Mouse (Mus musculus) olfactory bulb, adult 2 months (tissue): Measurements from ENCODE around the gene Fga.

Experiments used
- CTCF ChIP-seq: fragments of 200-500 bp; IDR thresholded peaks from 2 replicates; pipeline ENCODE4 v1.5.1; 2012; ENCODE audit warnings: low read depth, mild to moderate bottlenecking, low read length, moderate library complexity; ENCODE audit not compliant: insufficient read depth
- POLR2A ChIP-seq: fragments of 200-500 bp; IDR thresholded peaks from 2 replicates; pipeline ENCODE4 v1.6.1; 2012; ENCODE audit warnings: mild to moderate bottlenecking, low read depth, low read length, moderate library complexity; ENCODE audit not compliant: insufficient read depth

DNA sequence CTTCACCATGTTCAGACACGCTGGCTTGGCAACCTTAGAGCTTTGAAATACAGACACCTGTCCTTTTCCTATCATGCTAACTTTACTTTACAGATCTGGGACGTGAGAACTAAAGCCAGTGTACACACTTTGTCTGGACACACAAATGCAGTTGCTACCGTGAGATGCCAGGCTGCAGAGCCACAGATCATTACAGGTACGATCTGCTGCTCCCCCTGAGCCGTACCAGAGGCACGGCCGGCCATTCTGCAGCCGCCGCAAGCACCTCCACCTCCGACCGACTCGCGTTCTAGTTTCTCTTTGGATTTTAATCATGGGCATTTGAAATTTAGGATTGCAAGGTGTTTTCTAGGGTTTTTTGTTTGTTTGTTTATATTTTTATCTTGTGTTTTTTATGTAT is 43.0 kb downstream of the Fga start:
- TF ChIP-seq POLR2A (no peak), CTCF (no peak)
